Mouse (Mus musculus): ENCODE results near the gene Lysmd2. TPM values are rescaled to one million over a fixed set of nuclear protein-coding genes. Genes with fewer than 3 reads are reported as not detected.
"Not testable (repeated sequence)": the region's sequence is repeated elsewhere in the genome, so short reads cannot be mapped to it uniquely, and the experiment has no call there.

Lysmd2 gene
- total RNA-seq, 2 experiments from 2014 or later = 46.1 to 50.2 TPM

DNA sequence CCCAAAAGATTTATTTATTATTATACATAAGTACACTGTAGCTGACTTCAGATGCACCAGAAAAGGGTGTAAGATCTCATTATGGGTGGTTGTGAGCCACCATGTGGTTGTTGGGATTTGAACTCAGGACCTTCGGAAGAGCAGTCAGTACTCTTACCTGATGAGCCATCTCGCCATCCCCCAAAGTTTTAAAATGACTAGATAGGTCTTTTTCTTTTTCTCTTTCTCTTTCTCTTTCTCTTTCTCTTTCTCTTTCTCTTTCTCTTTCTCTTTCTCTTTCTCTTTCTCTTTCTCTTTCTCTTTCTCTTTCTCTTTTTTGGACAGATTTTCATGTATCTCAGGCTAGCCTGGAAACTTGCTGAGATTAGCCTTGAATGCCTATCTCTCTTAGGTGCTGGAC, 5.8 kb upstream of the Lysmd2 start:
- intact Hi-C loops (cut with DNase I); DNase-seq (ENCODE audit: extremely low spot score in 1 of 2, low spot score in 2 of 2): not testable (repeated sequence)

GRCm38 (mm10) chr9:75621428-75621827, 4.1 kb upstream of the Lysmd2 start:
- DNase-seq (ENCODE audit: extremely low spot score in 1 of 2, low spot score in 2 of 2) = no peak
- intact Hi-C loops (cut with DNase I) = no loop called here

DNA sequence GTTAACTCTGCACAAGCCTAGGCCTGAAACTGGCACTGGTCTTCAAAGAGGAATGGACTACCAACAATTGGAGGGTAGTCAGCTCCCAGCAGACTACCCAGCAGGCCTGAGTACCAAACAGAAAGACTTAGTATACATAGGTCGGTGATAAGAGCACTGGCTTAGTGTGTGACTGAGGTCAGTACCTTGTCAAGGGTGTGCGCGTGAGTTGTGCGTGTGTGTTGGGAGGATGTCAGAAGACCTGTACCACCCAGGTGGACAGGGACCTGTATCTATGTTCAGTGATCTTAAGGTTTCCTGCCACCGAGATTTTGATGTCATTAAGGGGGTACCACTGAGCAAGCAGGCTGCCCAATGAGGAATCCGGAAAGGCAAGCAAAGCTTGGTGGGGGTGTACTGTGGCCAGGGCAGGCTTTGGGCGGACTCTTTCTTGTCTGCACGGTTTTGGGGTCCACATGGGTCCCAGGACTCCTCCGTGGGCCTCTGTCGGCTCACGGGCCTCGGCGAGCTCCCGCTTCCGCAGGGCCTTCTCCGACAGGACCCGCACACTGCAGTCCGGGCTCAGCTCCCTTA, 472 bp upstream of the Lysmd2 start:
- DNase-seq (ENCODE audit: extremely low spot score in 1 of 2, low spot score in 2 of 2) = no peak
- intact Hi-C loops (cut with DNase I) = loop anchor here (2.0 kb wide), 1 partner anchor 14 kb away; the partner anchor contains the start of gene Tmod2

GRCm38 (mm10) chr9:75626308-75626604, 715 bp downstream of the Lysmd2 start:
- no peak for DNase-seq (ENCODE audit: extremely low spot score in 1 of 2, low spot score in 2 of 2)
- intact Hi-C loops (cut with DNase I) = no loop called here

GRCm38 (mm10) chr9:75630823-75631454, 5.4 kb downstream of the Lysmd2 start:
- intact Hi-C loops (cut with DNase I) = no loop called here
- DNase-seq (ENCODE audit: extremely low spot score in 1 of 2, low spot score in 2 of 2) = no peak

GRCm38 (mm10) chr9:75632111-75632510, 6.6 kb downstream of the Lysmd2 start:
- DNase-seq (ENCODE audit: extremely low spot score in 1 of 2, low spot score in 2 of 2) = no peak
- intact Hi-C loops (cut with DNase I) = no loop called here

DNA sequence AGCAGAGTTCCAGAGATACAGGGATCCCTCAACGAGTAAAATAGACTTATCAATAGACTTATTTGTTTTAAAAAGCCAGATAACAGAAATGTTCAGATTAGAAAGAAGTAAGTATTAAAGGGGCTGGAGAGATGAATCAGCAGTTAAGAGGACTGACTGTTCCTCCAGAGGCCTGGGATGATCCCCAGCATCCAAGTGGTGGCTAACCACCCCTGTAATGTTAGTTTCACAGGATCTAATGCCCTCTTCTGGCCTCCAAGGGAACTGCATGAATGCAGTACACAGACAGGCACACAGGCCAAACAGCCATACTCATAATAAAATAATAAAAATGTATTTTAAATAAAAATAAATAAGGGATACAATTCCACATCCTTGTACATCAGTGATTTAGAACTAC, 7.4 kb downstream of the Lysmd2 start:
- intact Hi-C loops (cut with DNase I) = no loop called here
- peak in 1 of 2 experiments; percentile 34 for DNase-seq (ENCODE audit: extremely low spot score in 1 of 2, low spot score in 2 of 2)

DNA sequence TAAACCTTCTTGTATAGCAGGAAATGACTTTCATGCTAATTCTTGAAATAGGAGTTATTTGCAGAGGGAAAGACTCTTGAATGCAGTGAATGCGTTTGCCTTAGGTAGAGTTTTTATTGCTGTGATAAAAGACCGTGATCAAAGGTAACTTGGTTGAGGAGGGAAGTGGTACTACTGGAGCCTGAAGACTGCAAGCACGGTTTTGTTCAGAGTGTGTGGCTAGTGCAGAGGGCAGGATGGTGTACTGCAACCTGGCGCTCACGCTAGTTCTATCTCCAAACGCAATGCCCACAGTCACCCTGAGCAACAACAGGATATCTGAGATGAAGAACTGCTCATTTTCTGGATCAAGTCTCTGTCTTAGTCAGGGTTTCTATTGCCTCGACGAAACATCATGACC, 8.1 kb downstream of the Lysmd2 start:
- no peak for DNase-seq (ENCODE audit: extremely low spot score in 1 of 2, low spot score in 2 of 2)
- intact Hi-C loops (cut with DNase I) = no loop called here

GRCm38 (mm10) chr9:75634226-75634625, 8.7 kb downstream of the Lysmd2 start:
- intact Hi-C loops (cut with DNase I) = no loop called here
- DNase-seq (ENCODE audit: extremely low spot score in 1 of 2, low spot score in 2 of 2) = peak in 1 of 2 experiments; percentile 40

DNA sequence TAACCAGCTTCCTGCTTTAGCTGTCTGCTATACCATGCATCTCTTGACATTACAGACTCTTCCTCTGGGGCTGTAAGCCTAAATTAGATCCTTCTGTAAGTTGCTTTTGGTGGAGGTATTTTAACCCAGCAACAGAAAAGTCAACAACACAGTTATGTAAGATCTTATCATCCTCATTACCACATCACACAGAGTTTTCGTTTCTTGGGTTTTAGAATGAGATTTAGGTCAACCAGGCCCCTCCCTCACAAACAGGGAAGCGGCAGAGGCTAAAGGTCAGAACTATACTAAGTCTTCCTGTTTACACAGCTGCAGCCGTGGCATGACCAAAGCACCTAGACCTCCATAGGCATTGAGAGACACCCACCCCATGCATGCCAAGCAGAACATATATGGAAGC, 19.9 kb downstream of the Lysmd2 start:
- intact Hi-C loops (cut with DNase I) = no loop called here
- no peak for DNase-seq (ENCODE audit: extremely low spot score in 1 of 2, low spot score in 2 of 2)

- intact Hi-C loops (cut with DNase I) = no loop called here
- DNase-seq (ENCODE audit: extremely low spot score in 1 of 2, low spot score in 2 of 2) = no peak
Observed at GRCm38 (mm10) chr9:75653981-75654911, 28.7 kb downstream of the Lysmd2 start.

DNA sequence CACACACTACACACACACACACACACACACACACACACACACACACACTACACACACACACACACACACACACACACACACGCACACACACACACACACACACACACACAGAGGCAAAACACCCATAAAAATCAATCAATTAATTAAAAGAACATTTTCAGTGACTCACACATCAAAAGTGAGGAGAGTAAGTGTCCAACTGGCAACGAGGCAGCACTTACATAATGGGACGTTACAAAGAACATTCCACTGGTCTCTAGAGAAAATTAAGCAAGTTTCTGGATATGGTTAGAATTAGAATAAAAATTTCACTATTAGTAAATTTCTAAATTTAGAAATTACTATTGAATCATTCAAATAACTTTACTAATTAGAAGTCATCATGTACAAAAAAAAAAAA, 30.9 kb downstream of the Lysmd2 start:
- DNase-seq (ENCODE audit: extremely low spot score in 1 of 2, low spot score in 2 of 2); intact Hi-C loops (cut with DNase I): not testable (repeated sequence)

DNA sequence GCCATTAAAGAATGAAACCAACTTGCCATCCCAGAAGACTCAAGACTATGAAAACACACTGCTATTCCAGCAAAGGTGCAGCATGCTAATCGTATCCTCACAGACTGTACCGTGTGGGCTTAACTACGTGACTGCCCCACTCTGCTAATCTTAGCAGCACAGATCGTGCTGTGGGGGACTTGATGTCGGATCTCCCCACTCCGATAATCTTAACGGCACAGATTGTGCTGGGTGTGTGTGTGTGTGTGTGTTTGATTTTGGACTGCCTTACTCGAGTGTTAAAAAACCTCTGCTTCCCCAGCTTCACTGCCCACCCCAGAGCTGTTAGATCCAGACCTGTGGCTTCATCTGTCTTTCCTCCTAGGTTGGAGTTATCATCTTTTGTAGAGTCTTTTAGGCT, 35.4 kb downstream of the Lysmd2 start:
- no peak for DNase-seq (ENCODE audit: extremely low spot score in 1 of 2, low spot score in 2 of 2)
- intact Hi-C loops (cut with DNase I) = no loop called here

DNA sequence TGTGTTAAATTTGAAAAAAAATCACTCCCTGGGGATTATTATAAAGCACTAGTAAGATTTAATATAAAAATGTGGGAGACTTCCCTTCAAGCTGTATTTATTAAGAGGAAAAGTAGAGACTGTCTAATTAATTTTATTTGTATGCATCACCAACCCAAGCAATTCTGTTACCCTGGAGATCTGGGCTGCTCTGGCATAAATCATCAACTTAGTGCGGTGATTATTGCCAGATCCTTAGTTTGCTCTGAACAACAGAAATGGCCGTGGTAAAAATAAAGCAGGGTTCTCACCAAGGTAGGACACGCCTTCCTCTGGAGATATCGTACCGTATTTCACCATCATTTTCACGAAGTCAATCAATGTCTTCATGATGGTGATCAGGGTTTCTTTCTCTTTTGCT, 39.8 kb downstream of the Lysmd2 start:
- no peak for DNase-seq (ENCODE audit: extremely low spot score in 1 of 2, low spot score in 2 of 2)
- intact Hi-C loops (cut with DNase I) = no loop called here

GRCm38 (mm10) chr9:75666612-75667011, 41.1 kb downstream of the Lysmd2 start:
- no peak for DNase-seq (ENCODE audit: extremely low spot score in 1 of 2, low spot score in 2 of 2)
- intact Hi-C loops (cut with DNase I) = no loop called here

DNA sequence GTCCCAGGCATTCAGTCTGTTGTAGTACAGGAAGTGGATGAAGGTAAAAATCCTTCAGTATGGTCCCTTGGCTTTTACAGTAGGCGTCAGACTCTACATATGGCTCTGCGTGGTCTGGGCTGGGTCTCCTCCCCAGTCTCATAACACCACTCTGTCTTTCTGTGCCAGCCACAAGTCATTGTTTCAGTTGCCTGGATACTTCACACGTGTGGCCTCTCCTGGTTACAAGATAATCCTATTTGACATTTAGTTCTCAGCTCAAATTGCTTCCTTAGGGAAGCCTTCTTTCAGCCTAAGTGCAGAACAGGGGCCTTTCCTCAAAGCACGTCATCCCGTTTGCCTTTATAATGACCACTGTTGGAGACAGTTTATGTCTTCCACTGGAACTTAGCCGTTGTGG, 47.2 kb downstream of the Lysmd2 start:
- intact Hi-C loops (cut with DNase I) = no loop called here
- no peak for DNase-seq (ENCODE audit: extremely low spot score in 1 of 2, low spot score in 2 of 2)

DNA sequence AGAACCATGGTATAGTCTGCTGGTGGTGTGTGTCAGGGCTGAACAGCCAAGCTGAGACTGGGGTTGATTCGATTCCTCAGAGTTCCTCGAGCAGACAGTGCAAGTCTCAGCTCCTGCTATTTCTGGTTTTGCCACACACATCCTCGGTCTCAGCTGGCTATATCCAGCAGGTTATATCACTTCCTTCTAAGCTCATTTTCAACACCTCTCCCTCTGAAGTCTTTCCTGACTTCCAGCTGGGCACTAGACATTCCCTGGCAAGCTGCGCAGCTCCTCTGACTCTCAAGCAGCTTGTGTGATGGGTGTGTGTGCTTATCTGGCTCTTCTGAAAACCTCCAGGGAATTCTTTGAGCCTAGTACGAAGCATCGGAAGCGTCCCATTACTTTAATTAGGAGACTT, 50.7 kb downstream of the Lysmd2 start:
- intact Hi-C loops (cut with DNase I) = no loop called here
- peak; percentile 20 to 27 for DNase-seq (ENCODE audit: extremely low spot score in 1 of 2, low spot score in 2 of 2)

DNA sequence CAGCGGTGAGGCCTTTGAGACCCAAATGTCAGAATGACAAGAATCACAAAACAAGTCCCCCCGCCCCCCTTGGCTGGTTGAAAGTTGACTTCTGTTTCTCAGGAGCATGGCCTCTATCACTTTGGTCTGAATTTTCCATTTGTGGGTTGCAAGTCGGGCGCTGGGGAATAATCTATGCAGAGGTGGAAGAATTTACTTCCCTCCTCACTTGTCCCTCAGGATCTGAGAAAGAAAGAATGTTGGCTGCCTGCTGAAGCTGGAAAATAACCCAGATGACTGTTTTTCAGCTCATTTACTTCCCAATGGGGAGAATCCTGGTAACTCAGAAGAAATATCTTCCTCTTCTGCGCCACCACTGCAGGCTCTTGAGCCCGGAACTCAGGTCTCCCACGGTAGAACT, 52.8 kb downstream of the Lysmd2 start:
- no peak for DNase-seq (ENCODE audit: extremely low spot score in 1 of 2, low spot score in 2 of 2)
- intact Hi-C loops (cut with DNase I) = no loop called here

DNA sequence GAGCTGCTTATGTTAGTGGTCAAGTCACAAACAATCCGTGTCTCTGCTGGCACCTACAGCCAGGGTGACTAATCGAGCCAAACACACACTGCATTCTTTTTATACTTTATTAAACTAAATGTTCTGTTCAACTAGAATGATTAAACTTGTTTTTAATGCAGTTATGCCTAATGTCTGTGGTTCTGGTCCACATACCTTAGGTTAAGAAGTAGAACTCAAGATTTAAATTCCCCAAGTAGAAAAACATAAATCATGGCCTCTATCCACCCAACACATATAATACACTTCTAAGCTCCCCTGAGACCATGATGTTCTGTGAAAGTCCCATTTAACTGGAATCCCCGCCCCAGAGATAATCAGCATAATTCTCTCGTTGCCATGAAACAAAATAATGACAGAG, 54.1 kb downstream of the Lysmd2 start:
- no peak for DNase-seq (ENCODE audit: extremely low spot score in 1 of 2, low spot score in 2 of 2)
- intact Hi-C loops (cut with DNase I) = no loop called here

GRCm38 (mm10) chr9:75680606-75681005, 55.1 kb downstream of the Lysmd2 start:
- intact Hi-C loops (cut with DNase I) = no loop called here
- DNase-seq (ENCODE audit: extremely low spot score in 1 of 2, low spot score in 2 of 2) = no peak
